Mouse (Mus musculus): Measurements from ENCODE around the gene Taf9.

GRCm38 (mm10) chr13:100703468-100703867 is 52.1 kb downstream of the Taf9 start:
- TF ChIP-seq CTCF (IDR thresholded peaks at IDR 0.05; ENCODE audit: extremely low read depth, insufficient read depth, low read length): no peak
- no peak for TF ChIP-seq POLR2A (IDR thresholded peaks at IDR 0.05; ENCODE audit: extremely low read depth, insufficient read depth, low read length)
